27 mouse cellular contexts compared by ENCODE assay signal in the genomic region with DNA sequence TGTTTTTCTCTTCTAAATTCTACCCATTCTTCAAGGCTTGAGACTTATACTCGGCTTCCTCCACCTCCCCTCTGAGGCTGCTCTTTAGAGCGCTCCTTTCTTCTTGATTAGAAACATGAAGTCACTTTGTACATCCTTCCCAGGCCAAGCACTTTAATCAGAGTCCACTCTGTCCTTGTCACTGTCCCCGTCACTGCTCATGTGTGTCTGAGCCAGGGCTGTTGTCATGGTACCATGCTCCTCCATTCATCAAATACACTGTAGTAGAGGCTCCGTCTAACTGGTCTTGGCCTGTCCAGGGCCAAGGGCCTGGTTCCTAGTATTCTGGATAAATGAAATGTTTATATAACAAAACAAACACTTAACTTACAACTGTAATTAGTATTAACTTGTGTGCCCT.
DNase-seq lines count a peak whose midpoint lies in the region; ATAC-seq and TF ChIP-seq lines count a peak whose summit lies in the region.
"Had no signal": no experiment of that assay in that cellular context is flagged by ENCODE, and none has a peak within 500 bp of the region (broad histone marks: within the 10 kb centered on the region; RNA-seq: fewer than 3 reads in every experiment).

No protein-coding gene starts in this region.

- no peak overlapping the region for H3K27ac ChIP-seq in forebrain, postnatal 0 days (ENCODE audit: low read depth, low read length)
- no peak overlapping the region for H3K27ac ChIP-seq in forebrain, embryonic 11.5 days (ENCODE audit: low read depth, low read length)
- 0 out of 2 replicates have a peak overlapping the region, but pooled peaks have one; percentile 16 for H3K27ac ChIP-seq in limb, embryonic 13.5 days
- no peak overlapping the region for H3K27ac ChIP-seq in limb, embryonic 10.5 days
- no peak overlapping the region for H3K27ac ChIP-seq in intestine, postnatal 0 days (ENCODE audit: low read depth, low read length)
- H3K27ac ChIP-seq: embryonic facial prominence, embryonic 12.5 days; embryonic facial prominence, embryonic 15.5 days; forebrain, embryonic 12.5 days; forebrain, embryonic 15.5 days; hindbrain, embryonic 12.5 days; hindbrain, embryonic 15.5 days had no signal

- WGBS in forebrain, postnatal 0 days = 76% methylated on average over 4 of the region's 4 CpGs
- whole genome bisulfite sequencing in forebrain, embryonic 11.5 days = 82% methylated on average over 4 of the region's 4 CpGs
- WGBS in limb, embryonic 13.5 days = 93% methylated on average over 4 of the region's 4 CpGs
- WGBS in limb, embryonic 10.5 days = 78% methylated on average over 4 of the region's 4 CpGs
- 73% methylated on average over 4 of the region's 4 CpGs for WGBS in intestine, postnatal 0 days

- H3K4me2 ChIP-seq in forebrain, postnatal 0 days (ENCODE audit: low read depth) = no peak overlapping the region
- no peak overlapping the region for H3K4me2 ChIP-seq in forebrain, embryonic 11.5 days (ENCODE audit: low read depth, low read length, severe bottlenecking)
- no peak overlapping the region for H3K4me2 ChIP-seq in limb, embryonic 13.5 days (replicated peaks)
- H3K4me2 ChIP-seq in intestine, postnatal 0 days (replicated peaks; ENCODE audit: low read depth) = no peak overlapping the region
- H3K4me2 ChIP-seq: embryonic facial prominence, embryonic 12.5 days; embryonic facial prominence, embryonic 15.5 days; forebrain, embryonic 12.5 days; forebrain, embryonic 15.5 days; heart, embryonic 12.5 days; hindbrain, embryonic 12.5 days; hindbrain, embryonic 15.5 days had no signal

- peak; percentile 43; the same call in 1 of the 2 replicates for ATAC-seq in forebrain, postnatal 0 days
- no peak for ATAC-seq in forebrain, embryonic 11.5 days (replicated peaks; ENCODE audit: low FRiP score)
- ATAC-seq in limb, embryonic 13.5 days (ENCODE audit: low FRiP score, low read depth) = no peak
- no peak for ATAC-seq in intestine, postnatal 0 days
- ATAC-seq: forebrain, embryonic 15.5 days; Patski had no signal

- no peaks in the 10 kb centered on the region for H3K36me3 ChIP-seq in forebrain, postnatal 0 days (ENCODE audit: insufficient read depth)
- H3K36me3 ChIP-seq in forebrain, embryonic 11.5 days (ENCODE audit: control insufficient read depth, insufficient read depth, low read length) = no peaks in the 10 kb centered on the region
- no peaks in the 10 kb centered on the region for H3K36me3 ChIP-seq in limb, embryonic 13.5 days
- no peaks in the 10 kb centered on the region for H3K36me3 ChIP-seq in limb, embryonic 10.5 days
- H3K36me3 ChIP-seq in intestine, postnatal 0 days (ENCODE audit: control insufficient read depth, insufficient read depth) = no peaks in the 10 kb centered on the region
- H3K36me3 ChIP-seq: embryonic facial prominence, embryonic 12.5 days; embryonic facial prominence, embryonic 15.5 days; forebrain, embryonic 12.5 days; forebrain, embryonic 15.5 days; G1E; heart, embryonic 12.5 days; hindbrain, embryonic 12.5 days; hindbrain, embryonic 15.5 days had no signal

- H3K9me3 ChIP-seq in forebrain, postnatal 0 days (ENCODE audit: low read length) = no peaks in the 10 kb centered on the region
- H3K9me3 ChIP-seq in forebrain, embryonic 11.5 days (ENCODE audit: control insufficient read depth, low read length) = no peaks in the 10 kb centered on the region
- no peaks in the 10 kb centered on the region for H3K9me3 ChIP-seq in limb, embryonic 13.5 days
- no peaks in the 10 kb centered on the region for H3K9me3 ChIP-seq in limb, embryonic 10.5 days (replicated peaks)
- H3K9me3 ChIP-seq in intestine, postnatal 0 days (ENCODE audit: control insufficient read depth) = no peaks in the 10 kb centered on the region
- H3K9me3 ChIP-seq: embryonic facial prominence, embryonic 12.5 days; embryonic facial prominence, embryonic 15.5 days; forebrain, embryonic 12.5 days; forebrain, embryonic 15.5 days; G1E; heart, embryonic 12.5 days; hindbrain, embryonic 12.5 days; hindbrain, embryonic 15.5 days had no signal

- H3K27me3 ChIP-seq in forebrain, postnatal 0 days (ENCODE audit: insufficient read depth, low read length) = no peaks in the 10 kb centered on the region
- H3K27me3 ChIP-seq in forebrain, embryonic 11.5 days (ENCODE audit: control insufficient read depth, insufficient read depth, low read length) = no peaks in the 10 kb centered on the region
- H3K27me3 ChIP-seq in limb, embryonic 13.5 days = no peaks in the 10 kb centered on the region
- no peaks in the 10 kb centered on the region for H3K27me3 ChIP-seq in limb, embryonic 10.5 days (ENCODE audit: low read depth, poor library complexity, severe bottlenecking)
- no peaks in the 10 kb centered on the region for H3K27me3 ChIP-seq in intestine, postnatal 0 days (replicated peaks; ENCODE audit: control insufficient read depth, insufficient read depth, low read length)
- H3K27me3 ChIP-seq: CH12.LX; embryonic facial prominence, embryonic 12.5 days; embryonic facial prominence, embryonic 15.5 days; forebrain, embryonic 12.5 days; forebrain, embryonic 15.5 days; heart, embryonic 12.5 days; hindbrain, embryonic 15.5 days had no signal

- no peak for TF ChIP-seq CTCF in forebrain, postnatal 0 days (IDR thresholded peaks at IDR 0.05; ENCODE audit: low read depth)
- TF ChIP-seq CTCF in intestine, postnatal 0 days (IDR thresholded peaks at IDR 0.05; ENCODE audit: low read depth) = no peak

- H3K4me1 ChIP-seq in forebrain, postnatal 0 days (ENCODE audit: insufficient read depth) = no peaks in the 10 kb centered on the region; the same call in 1 of the 2 replicates
- no peaks in the 10 kb centered on the region; the same call in 1 of the 2 replicates for H3K4me1 ChIP-seq in forebrain, embryonic 11.5 days (replicated peaks; ENCODE audit: control insufficient read depth, insufficient read depth, low read length)
- peaks cover 35% of the 10 kb centered on the region for H3K4me1 ChIP-seq in limb, embryonic 13.5 days
- H3K4me1 ChIP-seq in limb, embryonic 10.5 days = peaks cover 49% of the 10 kb centered on the region
- H3K4me1 ChIP-seq in intestine, postnatal 0 days (replicated peaks; ENCODE audit: control insufficient read depth, insufficient read depth, low read length) = peaks cover 7% of the 10 kb centered on the region; the same call in 1 of the 2 replicates

- H3K4me3 ChIP-seq in forebrain, postnatal 0 days (ENCODE audit: low read depth, low read length) = no peak overlapping the region
- no peak overlapping the region for H3K4me3 ChIP-seq in forebrain, embryonic 11.5 days (ENCODE audit: low read depth, low read length)
- no peak overlapping the region for H3K4me3 ChIP-seq in limb, embryonic 13.5 days
- H3K4me3 ChIP-seq in limb, embryonic 10.5 days = no peak overlapping the region
- H3K4me3 ChIP-seq in intestine, postnatal 0 days (ENCODE audit: low read depth, low read length) = no peak overlapping the region
- H3K4me3 ChIP-seq: embryonic facial prominence, embryonic 12.5 days; embryonic facial prominence, embryonic 15.5 days; forebrain, embryonic 12.5 days; forebrain, embryonic 15.5 days; heart, embryonic 12.5 days; hindbrain, embryonic 12.5 days; hindbrain, embryonic 15.5 days had no signal

- DNase-seq in adrenal gland, adult 2 months = peak; percentile 66
- no peak for DNase-seq in adrenal gland, postnatal 4 days (ENCODE audit: low spot score in 2 of 2)
- DNase-seq in forebrain, postnatal 0 days = no peak
- no peak for DNase-seq in forebrain, embryonic 11.5 days (ENCODE audit: low spot score)
- DNase-seq in limb, embryonic 10.5 days (ENCODE audit: low spot score) = no peak
- peak; percentile 41 to 55 for DNase-seq in adrenal gland, postnatal 36 days
- DNase-seq: B cell, adult 2 months; cerebellum, adult 11 months; cerebellum, adult 2 months; cerebellum, adult 9-11 months; cerebellum, postnatal 25 days; gastrocnemius, postnatal 10 days; gastrocnemius, postnatal 36 days; kidney, adult 11 months; kidney, adult 8-10 months had no signal

- H3K9ac ChIP-seq in forebrain, postnatal 0 days = no peak overlapping the region
- H3K9ac ChIP-seq in forebrain, embryonic 11.5 days (ENCODE audit: low read length) = no peak overlapping the region
- H3K9ac ChIP-seq in limb, embryonic 13.5 days = no peak overlapping the region
- no peak overlapping the region for H3K9ac ChIP-seq in intestine, postnatal 0 days (ENCODE audit: low read depth, low read length)
- H3K9ac ChIP-seq: embryonic facial prominence, embryonic 12.5 days; embryonic facial prominence, embryonic 15.5 days; forebrain, embryonic 12.5 days; forebrain, embryonic 15.5 days; heart, embryonic 12.5 days; hindbrain, embryonic 12.5 days; hindbrain, embryonic 15.5 days had no signal

Comparison
In these comparisons a context has a peak if more than half of its experiments do, and no peak if none do; other contexts are left out.
1. DNase-seq: peak in adrenal gland, adult 2 months (single experiment) and adrenal gland, postnatal 36 days (2 of 2); none in adrenal gland, postnatal 4 days (0 of 2), forebrain, postnatal 0 days (single experiment), forebrain, embryonic 11.5 days (single experiment) and limb, embryonic 10.5 days (single experiment).